Mouse (Mus musculus): Measurements from ENCODE around the gene Myo10. TPM values are rescaled to one million over a fixed set of nuclear protein-coding genes. Genes with fewer than 3 reads are reported as not detected.

The Myo10 gene
- total RNA-seq, 2 experiments from 2014 or later: 52.0 to 54.3 TPM

GRCm38 (mm10) chr15:25758500-25759086 lies 136.3 kb downstream of the Myo10 start:
- H3K4me3 ChIP-seq: peak overlapping the region; percentile 32
- no peak for TF ChIP-seq CTCF (conservative IDR thresholded peaks at IDR 0.05)
- no peak for DNase-seq (ENCODE audit: low spot score in 2 of 2)
- H3K27ac ChIP-seq: peak overlapping the region; percentile 89

GRCm38 (mm10) chr15:25760304-25760703 lies 138.0 kb downstream of the Myo10 start:
- TF ChIP-seq CTCF (conservative IDR thresholded peaks at IDR 0.05): no peak
- peak overlapping the region; percentile 32; the same call in 1 of the 2 replicates for H3K4me3 ChIP-seq
- peak; percentile 59 to 85 for DNase-seq (ENCODE audit: low spot score in 2 of 2)
- peak overlapping the region; percentile 89 for H3K27ac ChIP-seq

- TF ChIP-seq CTCF (conservative IDR thresholded peaks at IDR 0.05): no peak
- Histone ChIP-seq H3K4me3 (no peak overlapping the region; the same call in 1 of the 2 replicates), H3K27ac (peak overlapping the region; percentile 89)
- DNase-seq (ENCODE audit: low spot score in 2 of 2): no peak
Observed at GRCm38 (mm10) chr15:25761049-25761448, 138.7 kb downstream of the Myo10 start.

- peak overlapping the region; percentile 27; the same call in 1 of the 2 replicates for H3K4me3 ChIP-seq
- no peak for TF ChIP-seq CTCF (conservative IDR thresholded peaks at IDR 0.05)
- peak overlapping the region; percentile 89 for H3K27ac ChIP-seq
- DNase-seq (ENCODE audit: low spot score in 2 of 2): peak in 1 of 2 experiments; percentile 44
Observed at GRCm38 (mm10) chr15:25761800-25762211, 139.5 kb downstream of the Myo10 start.

GRCm38 (mm10) chr15:25762306-25762705 lies 140.0 kb downstream of the Myo10 start:
- no peak for DNase-seq (ENCODE audit: low spot score in 2 of 2)
- H3K27ac ChIP-seq: peak overlapping the region; percentile 89
- H3K4me3 ChIP-seq: peak overlapping the region; percentile 18; the same call in 1 of the 2 replicates
- no peak for TF ChIP-seq CTCF (conservative IDR thresholded peaks at IDR 0.05)

GRCm38 (mm10) chr15:25763106-25763505 lies 140.8 kb downstream of the Myo10 start:
- Histone ChIP-seq H3K4me3 (no peak overlapping the region), H3K27ac (peak overlapping the region; percentile 89)
- TF ChIP-seq CTCF (conservative IDR thresholded peaks at IDR 0.05): no peak
- DNase-seq (ENCODE audit: low spot score in 2 of 2): no peak

GRCm38 (mm10) chr15:25764653-25765352 lies 142.5 kb downstream of the Myo10 start:
- no peak overlapping the region for H3K4me3 ChIP-seq
- no peak for TF ChIP-seq CTCF (conservative IDR thresholded peaks at IDR 0.05)
- DNase-seq (ENCODE audit: low spot score in 2 of 2): no peak
- peak overlapping the region; percentile 56 for H3K27ac ChIP-seq

GRCm38 (mm10) chr15:25767777-25768176 lies 145.5 kb downstream of the Myo10 start:
- no peak for DNase-seq (ENCODE audit: low spot score in 2 of 2)
- peak overlapping the region; percentile 74 for H3K27ac ChIP-seq

GRCm38 (mm10) chr15:25769524-25770255 lies 147.4 kb downstream of the Myo10 start:
- DNase-seq (ENCODE audit: low spot score in 2 of 2): no peak
- no peak for TF ChIP-seq CTCF (conservative IDR thresholded peaks at IDR 0.05)
- Histone ChIP-seq H3K4me3 (no peak overlapping the region), H3K27ac (peak overlapping the region; percentile 5; the same call in 1 of the 2 replicates)

More at GRCm38 (mm10) chr15:25767777-25768176, 145.5 kb downstream of the Myo10 start:
- H3K4me3 ChIP-seq: no peak overlapping the region
- no peak for TF ChIP-seq CTCF (conservative IDR thresholded peaks at IDR 0.05)

- no peak overlapping the region for H3K4me3 ChIP-seq
- TF ChIP-seq CTCF (conservative IDR thresholded peaks at IDR 0.05): no peak
- no peak overlapping the region for H3K27ac ChIP-seq
- DNase-seq (ENCODE audit: low spot score in 2 of 2): no peak
Observed at GRCm38 (mm10) chr15:25771782-25772181, 149.5 kb downstream of the Myo10 start.

- no peak for TF ChIP-seq CTCF (conservative IDR thresholded peaks at IDR 0.05)
- peak overlapping the region; percentile 87 for H3K27ac ChIP-seq
- peak overlapping the region; percentile 58 for H3K4me3 ChIP-seq
- DNase-seq (ENCODE audit: low spot score in 2 of 2): peak; percentile 55 to 76
Observed at GRCm38 (mm10) chr15:25773711-25774513, 151.6 kb downstream of the Myo10 start.

GRCm38 (mm10) chr15:25778937-25779336 lies 156.6 kb downstream of the Myo10 start:
- no peak for DNase-seq (ENCODE audit: low spot score in 2 of 2)
- Histone ChIP-seq H3K4me3 (no peak overlapping the region), H3K27ac (no peak overlapping the region)
- TF ChIP-seq CTCF (conservative IDR thresholded peaks at IDR 0.05): no peak
